Mouse (Mus musculus) neural tube, postnatal 0 days (tissue): Measurements from ENCODE around the gene Abcb7. TPM values are rescaled to one million over a fixed set of nuclear protein-coding genes. Genes with fewer than 3 reads are reported as not detected.

ENCODE experiments used
- polyA plus RNA-seq: library from polyadenylated mRNA; unstranded; fragments of >200 nt; fragmentation: Nextera tagmentation; extraction: Ambion mirVana; gene quantifications from 2 replicates; pipeline ENCODE4 v1.2.1, GENCODE M21; 2015

The Abcb7 gene
- polyA plus RNA-seq: 3.5 and 4.0 TPM in 2 replicates

GRCm38 (mm10) chrX:104413183-104413983 is at the start of gene Abcb7:
Gene Abcb7 (minus strand): TSS chrX:104413856.

Other genes with a start within 250 kb of the Abcb7 start
- gene Nexmif, start 212.7 kb downstream of the Abcb7 start, polyA plus RNA-seq: 15.3 and 15.9 TPM in 2 replicates
- gene Uprt, start 69.0 kb upstream of the Abcb7 start, polyA plus RNA-seq: 1.2 and 1.9 TPM in 2 replicates